8 mouse cellular contexts compared by ENCODE assay signal in genomic region chr17:5849421-5849910, GRCm38 (mm10). TPM values are rescaled to one million over a fixed set of nuclear protein-coding genes. Genes with fewer than 3 reads are reported as not detected.
A peak's percentile ranks its signal among the peaks of the same experiment; 100 is the strongest.
DNase-seq lines count a peak whose midpoint lies in the region; ATAC-seq lines count a peak whose summit lies in the region.

No protein-coding gene starts in this region.

- H3K9ac ChIP-seq in stomach, embryonic 14.5 days (replicated peaks; ENCODE audit: low read depth, low read length) = peak overlapping the region; percentile 22; the same call in 1 of the 2 replicates

- DNase-seq in adrenal gland, adult 8-10 months = peak; percentile 76
- peak; percentile 40 for DNase-seq in embryo, embryonic 11.5 days (ENCODE audit: low read depth, low spot score)
- DNase-seq in kidney, adult 11 months = peak; percentile 88
- peak; percentile 38 to 57 for DNase-seq in left cerebral cortex, postnatal 36 days (ENCODE audit: low spot score in 2 of 2)
- peak; percentile 23 for DNase-seq in midbrain, embryonic 10.5 days (ENCODE audit: low spot score)

- H3K27me3 ChIP-seq in midbrain, embryonic 10.5 days (ENCODE audit: low read depth, poor library complexity, severe bottlenecking) = no peaks in the 10 kb centered on the region
- no peaks in the 10 kb centered on the region for H3K27me3 ChIP-seq in stomach, embryonic 14.5 days (ENCODE audit: control insufficient read depth, insufficient read depth, low read length)

- H3K36me3 ChIP-seq in midbrain, embryonic 10.5 days = peaks cover 8% of the 10 kb centered on the region
- H3K36me3 ChIP-seq in stomach, embryonic 14.5 days (ENCODE audit: control insufficient read depth, insufficient read depth, low read length) = no peaks in the 10 kb centered on the region; the same call in 1 of the 2 replicates

- peak; percentile 20 for ATAC-seq in granulocyte monocyte progenitor cell, adult 5-6 weeks (replicated peaks; ENCODE audit: poor library complexity, severe bottlenecking)
- ATAC-seq in stomach, embryonic 14.5 days (ENCODE audit: insufficient number of reproducible peaks, insufficient read depth, low FRiP score, low read depth) = peak; percentile 49; the same call in 1 of the 2 replicates
- no peak for ATAC-seq in activated CD4-positive, CD25-positive, alpha-beta regulatory T cell, adult 4 months

- H3K4me1 ChIP-seq in midbrain, embryonic 10.5 days = peaks cover 20% of the 10 kb centered on the region
- peaks cover 16% of the 10 kb centered on the region for H3K4me1 ChIP-seq in stomach, embryonic 14.5 days (ENCODE audit: control insufficient read depth, insufficient read depth, low read length)

- H3K9me3 ChIP-seq in midbrain, embryonic 10.5 days (replicated peaks) = no peaks in the 10 kb centered on the region; the same call in 1 of the 2 replicates
- no peaks in the 10 kb centered on the region for H3K9me3 ChIP-seq in stomach, embryonic 14.5 days (ENCODE audit: control insufficient read depth, low read depth, low read length)

- peak overlapping the region; percentile 26 for H3K4me3 ChIP-seq in midbrain, embryonic 10.5 days
- H3K4me3 ChIP-seq in stomach, embryonic 14.5 days (ENCODE audit: low read depth, low read length) = peak overlapping the region; percentile 17; the same call in 1 of the 2 replicates

- H3K27ac ChIP-seq in midbrain, embryonic 10.5 days (replicated peaks) = peak overlapping the region; percentile 74
- peak overlapping the region; percentile 88 for H3K27ac ChIP-seq in stomach, embryonic 14.5 days (ENCODE audit: low read length)

- peak overlapping the region; percentile 43 for H3K4me2 ChIP-seq in stomach, embryonic 14.5 days (replicated peaks; ENCODE audit: low read depth, low read length)

- 44% methylated on average over 18 of the region's 18 CpGs for WGBS in midbrain, embryonic 10.5 days
- 9% methylated on average over 18 of the region's 18 CpGs for WGBS in stomach, embryonic 14.5 days

- intact Hi-C loops in left cerebral cortex, postnatal 36 days (cut with DNase I) = loop anchor here (5.0 kb wide), 1 partner anchor 52 kb away; no protein-coding TSS in a partner anchor

RNA-seq across cellular contexts. Expression of gene Snx9, which starts 8.3 kb away (rescaled TPM):
- 10 to 100 TPM; 46.3 to 61.4 (median 52.9) TPM for total RNA-seq in adrenal gland, adult 8-10 months (2022)
- total RNA-seq in granulocyte monocyte progenitor cell, adult 5-6 weeks (2014; fragmentation: Nextera tagmentation) = 29.5 and 33.9 TPM in 2 replicates
- 26.9 and 28.8 TPM in 2 replicates for total RNA-seq in granulocyte monocyte progenitor cell, adult 5-6 weeks (2017)
- 10 to 100 TPM; 13.0 to 14.3 TPM for total RNA-seq in left cerebral cortex, postnatal 36 days (2021)
- polyA plus RNA-seq in midbrain, embryonic 10.5 days (2016; fragmentation: Nextera tagmentation; extraction: Ambion mirVana) = 14.2 and 15.3 TPM in 2 replicates
- 39.9 and 40.5 TPM in 2 replicates for polyA plus RNA-seq in stomach, embryonic 14.5 days (2014; fragmentation: Nextera tagmentation; extraction: Ambion mirVana)
- polyA plus RNA-seq in activated CD4-positive, CD25-positive, alpha-beta regulatory T cell, adult 4 months (2017; shearing (Covaris generic)) = 1 to 10 TPM; 4.8 to 7.7 TPM

Comparison
In these comparisons a context has a peak if more than half of its experiments do, and no peak if none do; other contexts are left out.
1. DNase-seq: peak in every context shown above with its lines; median percentile 88 in kidney, adult 11 months; 76 in adrenal gland, adult 8-10 months; 48 in left cerebral cortex, postnatal 36 days; 40 in embryo, embryonic 11.5 days; 23 in midbrain, embryonic 10.5 days.